Mouse (Mus musculus) telencephalon, adult 2 months (tissue): ENCODE data around the gene Ccdc184.

Experiments
- DNase-seq: peaks from one replicate; pipeline ENCODE4 v3.0.0-alpha.2; 2011; ENCODE audit warnings: low read depth, low spot score

Gene Ccdc184

DNA sequence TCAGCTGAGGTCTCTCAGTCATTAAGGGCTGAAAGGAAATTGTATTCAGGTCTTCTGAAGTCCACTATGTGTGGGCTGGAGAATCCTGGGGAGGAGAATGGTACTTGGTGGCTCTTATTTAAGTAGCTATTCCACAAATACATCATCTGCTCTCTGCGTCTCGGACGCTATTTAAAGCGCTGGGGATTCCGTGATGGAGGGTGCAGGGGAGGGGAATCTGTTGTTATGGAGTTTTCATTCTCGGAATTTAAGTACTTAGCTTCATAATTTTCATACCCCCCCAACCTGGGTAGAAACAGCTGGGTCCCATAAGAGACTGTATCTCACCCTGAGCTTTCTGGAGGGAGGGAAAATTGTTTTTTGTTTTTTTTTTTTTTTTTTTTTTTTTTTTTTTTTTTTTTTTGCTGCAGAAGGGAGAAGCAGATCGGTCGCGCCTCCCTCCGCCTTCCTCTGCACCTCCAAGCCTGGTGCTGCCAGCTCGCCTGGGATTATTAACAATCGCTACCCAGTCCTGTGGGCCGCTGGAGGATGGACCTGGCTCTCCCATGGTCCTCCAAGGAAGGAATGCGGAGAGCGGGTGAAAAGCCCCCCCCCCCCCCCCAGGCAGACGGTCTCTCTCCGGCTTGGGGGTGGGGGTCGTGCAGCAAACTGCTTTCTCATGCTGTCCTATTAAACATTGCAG, at the start of gene Ccdc184:
Gene Ccdc184 (plus strand): TSS at position 196 of the 682 bp plus-strand sequence.
- no peak for DNase-seq

GRCm38 (mm10) chr15:98119363-98119762, 47.6 kb upstream of the Ccdc184 start:
- DNase-seq: no peak

GRCm38 (mm10) chr15:98120831-98121230, 46.1 kb upstream of the Ccdc184 start:
- DNase-seq: no peak

GRCm38 (mm10) chr15:98131001-98131400, 36.0 kb upstream of the Ccdc184 start:
- no peak for DNase-seq

GRCm38 (mm10) chr15:98131451-98131850, 35.5 kb upstream of the Ccdc184 start:
- no peak for DNase-seq

GRCm38 (mm10) chr15:98131942-98132655, 34.9 kb upstream of the Ccdc184 start:
- DNase-seq: no peak

DNA sequence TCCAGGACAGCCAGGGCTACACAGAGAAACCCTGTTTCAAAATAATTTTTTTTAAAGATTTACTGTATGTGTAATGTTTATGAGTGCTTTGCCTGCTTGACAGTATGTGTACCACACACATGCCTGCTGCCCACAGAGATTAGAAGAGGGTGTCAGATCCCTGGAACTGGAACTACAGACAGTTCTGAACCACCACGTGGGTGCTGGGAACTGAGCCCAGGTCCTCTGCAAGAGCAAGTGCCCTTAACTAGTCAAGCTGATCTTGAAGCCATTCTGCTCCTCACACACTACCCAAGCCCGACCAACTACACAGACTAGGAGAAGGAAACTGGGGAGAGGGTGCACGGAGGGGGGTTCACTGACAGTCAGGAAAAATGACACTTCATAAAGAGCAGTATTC, 33.5 kb upstream of the Ccdc184 start:
- no peak for DNase-seq

GRCm38 (mm10) chr15:98134034-98134433, 32.9 kb upstream of the Ccdc184 start:
- no peak for DNase-seq

GRCm38 (mm10) chr15:98134666-98135065, 32.3 kb upstream of the Ccdc184 start:
- DNase-seq: no peak

DNA sequence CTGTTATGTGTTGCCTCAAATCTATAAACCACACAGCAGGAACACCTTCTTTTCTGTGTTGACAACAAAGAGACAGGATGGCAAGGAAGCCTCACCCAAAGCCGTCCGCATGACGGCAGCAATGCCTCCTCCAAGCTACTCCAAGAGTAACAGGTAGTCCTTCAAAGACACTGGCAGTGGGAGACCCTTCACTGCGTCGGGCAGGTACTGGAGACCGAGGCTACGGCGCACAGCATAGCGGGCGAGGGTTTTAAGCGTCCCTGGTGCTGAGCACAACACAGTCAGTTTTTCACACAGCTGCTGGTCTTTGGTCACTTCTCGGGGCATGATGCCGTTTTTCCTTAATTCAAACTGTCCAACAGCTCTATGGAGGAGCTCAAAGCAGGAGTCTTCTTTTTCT, 31.3 kb upstream of the Ccdc184 start:
- no peak for DNase-seq

- no peak for DNase-seq
Observed at GRCm38 (mm10) chr15:98136871-98137270, 30.1 kb upstream of the Ccdc184 start.

- DNase-seq: no peak
Observed at GRCm38 (mm10) chr15:98139763-98140162, 27.2 kb upstream of the Ccdc184 start.

GRCm38 (mm10) chr15:98140809-98141208, 26.1 kb upstream of the Ccdc184 start:
- DNase-seq: no peak

DNA sequence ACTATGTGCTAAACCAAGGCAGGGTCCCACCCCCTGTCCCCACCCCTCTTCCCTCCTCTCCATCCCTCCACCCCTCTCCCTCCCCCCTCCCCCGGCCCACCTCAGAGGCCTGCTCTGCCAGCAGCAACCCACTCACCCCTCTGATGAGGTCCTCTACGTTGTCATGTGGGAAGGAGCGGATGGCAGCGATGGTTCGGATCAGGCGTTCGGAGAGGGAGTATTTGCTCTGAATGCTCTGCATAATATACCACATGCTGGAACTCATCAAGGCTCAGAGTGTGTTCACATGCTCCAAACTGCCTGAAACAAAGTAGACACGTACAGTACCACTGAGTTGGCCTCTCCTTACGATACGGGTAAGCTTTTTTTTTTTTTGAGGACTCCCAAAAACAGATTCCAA, 24.4 kb upstream of the Ccdc184 start:
- no peak for DNase-seq

GRCm38 (mm10) chr15:98144861-98145507, 22.0 kb upstream of the Ccdc184 start:
- DNase-seq: no peak

GRCm38 (mm10) chr15:98145559-98146181, 21.3 kb upstream of the Ccdc184 start:
- peak; percentile 90 for DNase-seq

GRCm38 (mm10) chr15:98148356-98148755, 18.6 kb upstream of the Ccdc184 start:
- no peak for DNase-seq

GRCm38 (mm10) chr15:98149166-98149602, 17.8 kb upstream of the Ccdc184 start:
- DNase-seq: no peak

- DNase-seq: no peak
Observed at GRCm38 (mm10) chr15:98152916-98153315, 14.0 kb upstream of the Ccdc184 start.

DNA sequence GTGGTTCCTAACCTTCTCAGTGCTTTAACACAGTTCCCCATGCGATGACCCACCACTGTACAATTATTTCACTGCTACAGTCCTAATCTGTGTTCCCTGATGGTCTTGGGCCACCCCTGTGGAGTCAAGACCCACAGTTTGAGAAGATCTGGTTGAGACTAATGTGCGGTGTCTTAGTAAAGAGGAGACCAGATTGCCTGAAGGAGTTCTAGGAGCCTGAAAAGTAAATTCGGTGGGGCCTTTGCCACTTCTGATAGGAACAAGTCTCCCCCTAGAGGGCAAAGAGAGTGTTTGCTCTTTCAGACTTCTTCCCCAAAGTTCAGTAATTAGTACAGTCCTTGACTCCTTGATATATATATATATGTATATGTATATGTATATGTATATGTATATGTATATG, 13.3 kb upstream of the Ccdc184 start:
- no peak for DNase-seq

GRCm38 (mm10) chr15:98154146-98154545, 12.8 kb upstream of the Ccdc184 start:
- no peak for DNase-seq

DNA sequence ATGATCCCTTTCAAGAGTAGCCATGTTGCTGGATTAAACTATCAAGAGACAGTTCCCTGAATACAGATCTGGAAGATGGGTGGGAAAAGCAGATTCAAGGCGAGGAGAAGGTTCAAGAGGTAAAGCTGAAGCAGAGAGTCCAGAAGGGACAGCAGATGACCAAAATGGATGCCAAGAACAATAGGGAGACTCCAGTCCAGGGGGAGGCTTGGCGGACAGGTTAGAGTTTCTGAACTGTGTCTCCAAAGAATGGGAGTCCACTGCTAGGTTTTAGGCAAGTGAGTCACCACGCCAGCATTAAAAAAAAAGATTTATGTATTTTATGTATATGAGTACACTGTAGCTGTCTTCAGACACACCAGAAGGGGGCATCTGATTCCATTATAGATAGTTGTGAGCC, 12.3 kb upstream of the Ccdc184 start:
- DNase-seq: no peak
